Mouse (Mus musculus): ENCODE results near the gene 1700001P01Rik.

- TF ChIP-seq JUND (conservative IDR thresholded peaks at IDR 0.05; ENCODE audit: low read depth, low read length): no peak
- TF ChIP-seq EP300 (IDR thresholded peaks at IDR 0.05; ENCODE audit: low read length): no peak
- no peak for TF ChIP-seq CTCF (conservative IDR thresholded peaks at IDR 0.05 in 1 of 2, IDR thresholded peaks at IDR 0.05 in 1 of 2; ENCODE audit: low read depth in 2 of 2, low read length in 2 of 2)
- no peak for TF ChIP-seq ZMIZ1 (IDR thresholded peaks at IDR 0.05; ENCODE audit: low read depth, low read length)
- TF ChIP-seq MAX (IDR thresholded peaks at IDR 0.05; ENCODE audit: low read length): no peak
- no peak for TF ChIP-seq HCFC1 (IDR thresholded peaks at IDR 0.05; ENCODE audit: low read depth, low read length)
- TF ChIP-seq E2F4 (IDR thresholded peaks at IDR 0.05; ENCODE audit: insufficient replicate concordance, low read depth, low read length): no peak
These were observed 22.3 kb upstream of the 1700001P01Rik start for GRCm38 (mm10) chr11:97798083-97798435.
